Mouse (Mus musculus) hindbrain, embryonic 15.5 days (tissue): ENCODE measurements around the gene Pdia5. TPM values are rescaled to one million over a fixed set of nuclear protein-coding genes. Genes with fewer than 3 reads are reported as not detected.

Experiments
- ATAC-seq: fragments of 200-750 bp; cut with Nextera tagmentation; 2 replicates; pipeline ENCODE4 v1.8.0; 2017; ENCODE audit warnings: low read depth, moderate number of reproducible peaks, moderate TSS enrichment; ENCODE audit not compliant: low FRiP score
- H3K27ac ChIP-seq: fragments of 300-500 bp; sonication (generic); replicated peaks from 2 replicates; pipeline ENCODE4 v1.5.1; 2015; ENCODE audit warnings: mild to moderate bottlenecking, inconsistent platforms
- H3K27me3 ChIP-seq: fragments of 300-500 bp; sonication (generic); 2 replicates; pipeline ENCODE4 v1.6.1; 2015; ENCODE audit warnings: control low read depth, inconsistent platforms
- H3K36me3 ChIP-seq: fragments of 300-500 bp; sonication (generic); 2 replicates; pipeline ENCODE4 v1.6.1; 2015; ENCODE audit warnings: control low read depth, inconsistent platforms
- H3K4me1 ChIP-seq: fragments of 300-500 bp; sonication (generic); replicated peaks from 2 replicates; pipeline ENCODE4 v1.6.1; 2015; ENCODE audit warnings: control low read depth, inconsistent platforms
- H3K4me2 ChIP-seq: fragments of 300-500 bp; sonication (generic); 2 replicates; pipeline ENCODE4 v1.6.1; 2015; ENCODE audit warnings: moderate library complexity, mild to moderate bottlenecking, inconsistent platforms
- H3K4me3 ChIP-seq: fragments of 300-500 bp; sonication (generic); 2 replicates; pipeline ENCODE4 v1.5.1; 2015; ENCODE audit warnings: mild to moderate bottlenecking, inconsistent platforms
- H3K9ac ChIP-seq: fragments of 300-500 bp; sonication (generic); 2 replicates; pipeline ENCODE4 v1.6.1; 2015; ENCODE audit warnings: inconsistent platforms
- H3K9me3 ChIP-seq: fragments of 300-500 bp; sonication (generic); 2 replicates; pipeline ENCODE4 v1.6.1; 2016; ENCODE audit warnings: control low read depth, inconsistent platforms
- whole genome bisulfite sequencing: fragments of 180-500 bp; shearing (Covaris S2); methylation state at CpG from one replicate; pipeline ENCODE4 v1.1.7; 2015; 5-methylcytosine and 5-hydroxymethylcytosine counted together
- polyA plus RNA-seq: library from polyadenylated mRNA; unstranded; fragments of >200 nt; fragmentation: Nextera tagmentation; extraction: Ambion mirVana; gene quantifications from 2 replicates; pipeline ENCODE4 v1.2.1, GENCODE M21; 2015

Pdia5 gene
- polyA plus RNA-seq, 1 experiment from 2014 or later, result 14.5 TPM

DNA sequence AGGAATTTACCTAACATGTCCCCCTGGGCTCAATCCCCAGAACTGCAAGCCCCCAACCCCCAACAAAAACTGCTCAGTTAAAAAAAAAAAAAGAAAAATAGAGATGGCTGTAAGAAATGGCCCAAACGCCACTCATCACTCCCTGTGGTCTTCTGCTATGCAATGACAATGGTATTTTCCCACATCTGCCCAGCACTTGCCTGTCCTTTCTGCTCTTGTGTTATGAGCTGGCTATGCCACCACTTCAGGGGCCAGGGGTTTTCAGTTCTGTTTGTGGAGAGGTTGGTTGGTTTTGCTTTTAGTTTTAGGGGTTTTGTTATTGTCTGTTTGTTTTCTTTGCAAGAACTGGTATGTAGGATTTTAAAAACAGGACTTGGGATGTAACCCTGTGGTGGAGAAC lies 13.4 kb downstream of the Pdia5 start:
- Histone ChIP-seq H3K4me2 (no peak overlapping the region), H3K27me3 (no peaks in the 10 kb centered on the region), H3K36me3 (no peaks in the 10 kb centered on the region), H3K4me1 (peaks cover 11% of the 10 kb centered on the region), H3K9me3 (no peaks in the 10 kb centered on the region), H3K4me3 (no peak overlapping the region), H3K9ac (no peak overlapping the region), H3K27ac (no peak overlapping the region)
- WGBS, result 58% methylated on average over 1 of the region's 1 CpGs
- no peak for ATAC-seq

GRCm38 (mm10) chr16:35472569-35473275 lies 18.0 kb downstream of the Pdia5 start:
- ATAC-seq, result no peak
- no peaks in the 10 kb centered on the region for H3K27me3 ChIP-seq
- H3K4me2 ChIP-seq, result no peak overlapping the region
- peaks cover 15% of the 10 kb centered on the region for H3K4me1 ChIP-seq
- H3K27ac ChIP-seq, result no peak overlapping the region
- no peak overlapping the region for H3K4me3 ChIP-seq
- WGBS, result 89% methylated on average over 14 of the region's 14 CpGs
- no peaks in the 10 kb centered on the region for H3K36me3 ChIP-seq
- H3K9ac ChIP-seq, result no peak overlapping the region
- H3K9me3 ChIP-seq, result no peaks in the 10 kb centered on the region

GRCm38 (mm10) chr16:35471841-35472568 lies 18.7 kb downstream of the Pdia5 start:
- Histone ChIP-seq H3K4me3 (no peak overlapping the region), H3K27me3 (no peaks in the 10 kb centered on the region), H3K27ac (no peak overlapping the region), H3K9me3 (no peaks in the 10 kb centered on the region), H3K9ac (no peak overlapping the region), H3K4me1 (peaks cover 15% of the 10 kb centered on the region), H3K4me2 (no peak overlapping the region), H3K36me3 (no peaks in the 10 kb centered on the region)
- WGBS, result 80% methylated on average over 17 of the region's 17 CpGs
- 0 out of 2 replicates have a peak, but pooled peaks have one; percentile 28 for ATAC-seq

DNA sequence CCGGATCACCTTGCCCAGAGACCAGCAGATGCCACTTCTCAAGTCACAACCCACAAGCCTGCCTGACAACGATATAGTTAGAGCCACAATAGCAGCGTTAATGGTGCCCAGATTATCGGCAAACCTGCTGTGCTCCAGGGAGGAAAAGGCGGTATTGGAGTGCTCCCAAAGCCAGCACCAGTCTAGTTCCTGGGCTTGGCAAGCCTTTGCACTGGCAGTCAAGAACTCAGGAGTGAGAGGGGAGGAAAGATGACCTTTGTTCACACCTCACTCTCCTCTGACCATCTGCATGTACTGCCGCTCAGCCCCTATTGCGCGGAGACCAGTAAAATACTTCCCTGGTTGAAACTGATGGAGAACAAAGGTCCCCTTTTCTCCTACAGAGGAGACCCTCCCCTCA lies 19.7 kb downstream of the Pdia5 start:
- no peaks in the 10 kb centered on the region for H3K36me3 ChIP-seq
- no peaks in the 10 kb centered on the region for H3K9me3 ChIP-seq
- no peak for ATAC-seq
- no peak overlapping the region for H3K27ac ChIP-seq
- no peaks in the 10 kb centered on the region for H3K27me3 ChIP-seq
- no peak overlapping the region for H3K4me2 ChIP-seq
- WGBS, result 81% methylated on average over 8 of the region's 8 CpGs
- no peak overlapping the region for H3K9ac ChIP-seq
- H3K4me1 ChIP-seq, result peaks cover 18% of the 10 kb centered on the region
- H3K4me3 ChIP-seq, result no peak overlapping the region

DNA sequence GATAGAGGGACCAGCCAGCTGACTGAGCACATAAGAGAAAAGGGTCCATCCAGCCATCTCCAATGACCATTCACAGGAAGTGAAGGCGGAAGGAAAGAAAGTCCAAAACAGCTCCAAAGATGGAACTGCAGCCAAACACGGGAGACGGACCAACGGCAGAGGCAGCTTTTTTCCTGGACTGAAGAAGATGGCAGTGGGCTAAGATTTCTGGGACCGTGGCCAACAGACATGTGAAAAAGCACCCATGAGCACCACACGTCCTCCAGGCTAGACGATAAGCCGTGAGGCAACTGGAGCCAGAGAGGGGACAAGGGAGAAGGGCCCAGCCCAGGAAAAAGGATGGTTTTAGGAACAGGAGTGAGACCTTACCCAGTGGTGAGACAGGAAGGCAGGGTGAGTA lies 20.6 kb downstream of the Pdia5 start:
- no peaks in the 10 kb centered on the region for H3K27me3 ChIP-seq
- peaks cover 26% of the 10 kb centered on the region for H3K4me1 ChIP-seq
- H3K9me3 ChIP-seq, result no peaks in the 10 kb centered on the region
- 60% methylated on average over 8 of the region's 8 CpGs for WGBS
- no peak overlapping the region for H3K4me3 ChIP-seq
- no peak overlapping the region for H3K27ac ChIP-seq
- H3K9ac ChIP-seq, result no peak overlapping the region
- no peak for ATAC-seq
- no peaks in the 10 kb centered on the region for H3K36me3 ChIP-seq
- no peak overlapping the region for H3K4me2 ChIP-seq

DNA sequence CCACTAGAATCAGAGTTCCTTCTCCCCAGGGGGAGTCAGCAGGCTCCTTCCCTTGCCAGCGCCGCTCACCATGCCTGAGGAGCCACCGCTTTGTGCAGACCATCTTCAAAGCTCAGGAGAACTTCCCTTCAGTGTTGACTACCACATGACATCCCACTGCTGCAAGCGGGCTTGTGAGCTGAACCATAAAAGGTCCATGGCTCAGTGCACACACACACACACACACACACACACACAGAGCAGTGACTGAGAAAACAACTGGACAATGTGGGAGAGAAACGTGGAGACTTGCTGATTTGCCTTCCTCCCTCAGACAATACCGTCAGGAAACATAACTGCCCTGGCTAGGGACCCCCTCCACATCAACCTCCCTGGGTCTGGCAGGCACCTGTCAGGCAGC lies 21.7 kb downstream of the Pdia5 start:
- Histone ChIP-seq H3K4me1 (peaks cover 34% of the 10 kb centered on the region), H3K9me3 (no peaks in the 10 kb centered on the region), H3K27ac (no peak overlapping the region), H3K36me3 (no peaks in the 10 kb centered on the region), H3K27me3 (no peaks in the 10 kb centered on the region), H3K9ac (no peak overlapping the region), H3K4me2 (no peak overlapping the region), H3K4me3 (no peak overlapping the region)
- no peak for ATAC-seq
- WGBS, result 66% methylated on average over 6 of the region's 6 CpGs

GRCm38 (mm10) chr16:35467044-35467443 lies 23.6 kb downstream of the Pdia5 start:
- Histone ChIP-seq H3K27ac (no peak overlapping the region), H3K4me2 (no peak overlapping the region), H3K9ac (no peak overlapping the region), H3K36me3 (no peaks in the 10 kb centered on the region), H3K4me1 (peaks cover 34% of the 10 kb centered on the region), H3K9me3 (no peaks in the 10 kb centered on the region), H3K4me3 (no peak overlapping the region), H3K27me3 (no peaks in the 10 kb centered on the region)
- 96% methylated on average over 2 of the region's 2 CpGs for WGBS
- ATAC-seq, result no peak

- Histone ChIP-seq H3K27ac (no peak overlapping the region), H3K4me2 (no peak overlapping the region), H3K27me3 (no peaks in the 10 kb centered on the region), H3K4me1 (peaks cover 30% of the 10 kb centered on the region), H3K9me3 (no peaks in the 10 kb centered on the region), H3K36me3 (no peaks in the 10 kb centered on the region), H3K9ac (no peak overlapping the region), H3K4me3 (no peak overlapping the region)
- 64% methylated on average over 4 of the region's 4 CpGs for WGBS
- peak; percentile 42; the same call in 1 of the 2 replicates for ATAC-seq
Observed at GRCm38 (mm10) chr16:35465808-35466351, 24.8 kb downstream of the Pdia5 start.

GRCm38 (mm10) chr16:35464686-35465308 lies 25.9 kb downstream of the Pdia5 start:
- peaks cover 21% of the 10 kb centered on the region for H3K4me1 ChIP-seq
- H3K4me3 ChIP-seq, result no peak overlapping the region
- 0 out of 2 replicates have a peak, but pooled peaks have one; percentile 23 for ATAC-seq
- no peak overlapping the region for H3K27ac ChIP-seq
- no peak overlapping the region for H3K4me2 ChIP-seq
- no peaks in the 10 kb centered on the region for H3K9me3 ChIP-seq
- WGBS, result 17% methylated on average over 12 of the region's 12 CpGs
- H3K27me3 ChIP-seq, result no peaks in the 10 kb centered on the region
- H3K36me3 ChIP-seq, result no peaks in the 10 kb centered on the region
- H3K9ac ChIP-seq, result no peak overlapping the region

- Histone ChIP-seq H3K27me3 (no peaks in the 10 kb centered on the region), H3K9me3 (no peaks in the 10 kb centered on the region), H3K4me3 (no peak overlapping the region), H3K27ac (no peak overlapping the region), H3K36me3 (no peaks in the 10 kb centered on the region), H3K4me1 (peaks cover 26% of the 10 kb centered on the region), H3K4me2 (no peak overlapping the region), H3K9ac (no peak overlapping the region)
- ATAC-seq, result no peak
- 76% methylated on average over 10 of the region's 10 CpGs for WGBS
Observed at GRCm38 (mm10) chr16:35463708-35464107, 27.0 kb downstream of the Pdia5 start.

DNA sequence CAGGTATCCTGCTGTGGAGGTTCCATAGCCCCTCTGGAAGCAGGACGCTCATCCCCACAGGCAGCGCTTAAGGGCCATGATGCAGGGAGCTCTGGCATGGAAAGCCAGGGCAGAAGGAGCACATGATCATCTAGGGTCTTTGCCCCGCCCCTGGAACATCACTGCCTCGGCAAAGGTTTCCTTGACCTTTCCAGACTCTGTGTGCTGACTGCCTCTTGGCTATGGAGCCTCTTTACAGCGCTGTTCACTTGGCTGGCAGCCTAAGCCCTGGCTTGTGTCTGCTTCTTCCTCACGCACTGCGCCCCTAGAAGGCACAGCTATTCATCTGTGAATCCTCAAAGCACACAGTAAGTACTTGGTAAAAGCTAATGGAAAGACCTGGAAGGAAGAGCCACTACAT lies 27.7 kb downstream of the Pdia5 start:
- Histone ChIP-seq H3K4me3 (no peak overlapping the region), H3K27ac (no peak overlapping the region), H3K36me3 (no peaks in the 10 kb centered on the region), H3K4me1 (peaks cover 26% of the 10 kb centered on the region), H3K4me2 (no peak overlapping the region), H3K27me3 (no peaks in the 10 kb centered on the region), H3K9me3 (no peaks in the 10 kb centered on the region), H3K9ac (no peak overlapping the region)
- ATAC-seq, result no peak
- whole genome bisulfite sequencing, result 76% methylated on average over 7 of the region's 7 CpGs

DNA sequence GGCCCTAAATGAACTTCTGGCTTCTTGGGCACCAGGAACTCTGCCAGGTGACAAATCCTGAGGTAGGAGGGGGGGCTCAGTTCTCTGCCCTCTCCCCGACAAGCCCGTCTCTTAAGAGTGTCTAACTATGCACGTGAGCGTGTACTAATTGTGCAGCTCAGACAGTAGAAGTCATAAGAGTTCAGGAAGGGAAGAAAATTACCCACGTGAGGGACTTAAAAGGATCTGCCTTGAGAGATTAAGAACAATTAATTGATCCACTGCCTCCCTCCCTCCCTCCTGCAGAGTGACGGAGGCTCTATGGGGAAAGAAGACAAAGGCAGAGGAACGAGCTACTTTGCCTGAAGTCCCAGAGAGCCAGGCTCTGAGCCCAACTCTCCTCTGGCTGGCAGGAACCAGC lies 31.1 kb downstream of the Pdia5 start:
- H3K9ac ChIP-seq, result no peak overlapping the region
- no peaks in the 10 kb centered on the region for H3K27me3 ChIP-seq
- H3K9me3 ChIP-seq, result no peaks in the 10 kb centered on the region
- H3K4me2 ChIP-seq, result no peak overlapping the region
- WGBS, result 40% methylated on average over 7 of the region's 7 CpGs
- ATAC-seq, result peak; percentile 39; the same call in 1 of the 2 replicates
- H3K27ac ChIP-seq, result no peak overlapping the region
- H3K4me3 ChIP-seq, result no peak overlapping the region
- H3K4me1 ChIP-seq, result peaks cover 14% of the 10 kb centered on the region
- H3K36me3 ChIP-seq, result no peaks in the 10 kb centered on the region
